Mouse (Mus musculus) embryonic facial prominence, embryonic 13.5 days (tissue): ENCODE measurements around the gene Hdac7. TPM values are rescaled to one million over a fixed set of nuclear protein-coding genes. Genes with fewer than 3 reads are reported as not detected.

Experiments
- ATAC-seq: fragments of 200-750 bp; cut with Nextera tagmentation; 2 replicates; pipeline ENCODE4 v1.8.0; 2017; ENCODE audit warnings: low read depth; ENCODE audit not compliant: insufficient number of reproducible peaks, insufficient read depth, low FRiP score, low TSS enrichment
- H3K27ac ChIP-seq: fragments of 300-500 bp; sonication (generic); 2 replicates; pipeline ENCODE4 v1.5.1; 2015; ENCODE audit warnings: moderate library complexity, mild to moderate bottlenecking, inconsistent platforms
- H3K27me3 ChIP-seq: fragments of 300-500 bp; sonication (generic); 2 replicates; pipeline ENCODE4 v1.6.1; 2015; ENCODE audit warnings: mild to moderate bottlenecking, inconsistent platforms
- H3K36me3 ChIP-seq: fragments of 300-500 bp; sonication (generic); 2 replicates; pipeline ENCODE4 v1.6.1; 2015; ENCODE audit warnings: mild to moderate bottlenecking, inconsistent platforms
- H3K4me1 ChIP-seq: fragments of 300-500 bp; sonication (generic); 2 replicates; pipeline ENCODE4 v1.6.1; 2015; ENCODE audit warnings: inconsistent platforms
- H3K4me2 ChIP-seq: fragments of 300-500 bp; sonication (generic); 2 replicates; pipeline ENCODE4 v1.6.1; 2015; ENCODE audit warnings: moderate library complexity, mild to moderate bottlenecking, inconsistent platforms
- H3K4me3 ChIP-seq: fragments of 300-500 bp; sonication (generic); 2 replicates; pipeline ENCODE4 v1.5.1; 2015; ENCODE audit warnings: mild to moderate bottlenecking, inconsistent platforms
- H3K9ac ChIP-seq: fragments of 300-500 bp; sonication (generic); 2 replicates; pipeline ENCODE4 v1.6.1; 2015; ENCODE audit warnings: mild to moderate bottlenecking, inconsistent platforms
- H3K9me3 ChIP-seq: fragments of 300-500 bp; sonication (generic); 2 replicates; pipeline ENCODE4 v1.6.1; 2016; ENCODE audit warnings: inconsistent platforms
- WGBS: fragments of 180-500 bp; shearing (Covaris S2); methylation state at CpG from one replicate; pipeline ENCODE4 v1.1.7; 2015; ENCODE audit warnings: mixed read lengths; 5-methylcytosine and 5-hydroxymethylcytosine counted together
- polyA plus RNA-seq: library from polyadenylated mRNA; unstranded; fragments of >200 nt; fragmentation: Nextera tagmentation; extraction: Ambion mirVana; gene quantifications from 2 replicates; pipeline ENCODE4 v1.2.1, GENCODE M21; 2015

The Hdac7 gene
- polyA plus RNA-seq, 1 experiment from 2014 or later, result 32.4 TPM

- Histone ChIP-seq H3K4me1 (peaks cover 11% of the 10 kb centered on the region), H3K9ac (no peak overlapping the region), H3K27me3 (peaks cover 13% of the 10 kb centered on the region), H3K4me3 (no peak overlapping the region), H3K9me3 (no peaks in the 10 kb centered on the region), H3K36me3 (no peaks in the 10 kb centered on the region), H3K27ac (no peak overlapping the region), H3K4me2 (no peak overlapping the region)
- WGBS, result 70% methylated on average over 5 of the region's 5 CpGs
- no peak for ATAC-seq
These were observed 83.3 kb downstream of the Hdac7 start for GRCm38 (mm10) chr15:97760952-97761351.

GRCm38 (mm10) chr15:97760006-97760405 lies 84.3 kb downstream of the Hdac7 start:
- no peak overlapping the region for H3K9ac ChIP-seq
- H3K27ac ChIP-seq, result no peak overlapping the region
- H3K27me3 ChIP-seq, result peaks cover 6% of the 10 kb centered on the region
- WGBS, result 91% methylated on average over 9 of the region's 9 CpGs
- peaks cover 20% of the 10 kb centered on the region for H3K4me1 ChIP-seq
- no peaks in the 10 kb centered on the region for H3K36me3 ChIP-seq
- H3K4me2 ChIP-seq, result no peak overlapping the region
- H3K9me3 ChIP-seq, result no peaks in the 10 kb centered on the region
- ATAC-seq, result no peak
- no peak overlapping the region for H3K4me3 ChIP-seq

- H3K4me3 ChIP-seq, result no peak overlapping the region
- H3K9ac ChIP-seq, result no peak overlapping the region; the same call in 1 of the 2 replicates
- H3K4me2 ChIP-seq, result no peak overlapping the region
- H3K9me3 ChIP-seq, result no peaks in the 10 kb centered on the region
- no peaks in the 10 kb centered on the region; the same call in 1 of the 2 replicates for H3K27me3 ChIP-seq
- H3K27ac ChIP-seq, result no peak overlapping the region
- H3K4me1 ChIP-seq, result peaks cover 31% of the 10 kb centered on the region
- no peaks in the 10 kb centered on the region for H3K36me3 ChIP-seq
- no peak for ATAC-seq
- WGBS, result 41% methylated on average over 8 of the region's 8 CpGs
These were observed 88.9 kb downstream of the Hdac7 start for GRCm38 (mm10) chr15:97755361-97755760.

- no peaks in the 10 kb centered on the region for H3K9me3 ChIP-seq
These were observed 89.8 kb downstream of the Hdac7 start for GRCm38 (mm10) chr15:97754476-97754875.

GRCm38 (mm10) chr15:97752491-97752890 lies 91.8 kb downstream of the Hdac7 start:
- Histone ChIP-seq H3K9me3 (no peaks in the 10 kb centered on the region), H3K27ac (no peak overlapping the region), H3K27me3 (no peaks in the 10 kb centered on the region; the same call in 1 of the 2 replicates), H3K4me1 (peaks cover 41% of the 10 kb centered on the region), H3K4me2 (no peak overlapping the region), H3K36me3 (no peaks in the 10 kb centered on the region), H3K4me3 (no peak overlapping the region), H3K9ac (no peak overlapping the region)
- 95% methylated on average over 5 of the region's 5 CpGs for WGBS
- no peak for ATAC-seq

More at GRCm38 (mm10) chr15:97754476-97754875, 89.8 kb downstream of the Hdac7 start:
- Histone ChIP-seq H3K27me3 (no peaks in the 10 kb centered on the region; the same call in 1 of the 2 replicates), H3K4me1 (peaks cover 40% of the 10 kb centered on the region), H3K4me2 (no peak overlapping the region), H3K9ac (no peak overlapping the region), H3K36me3 (no peaks in the 10 kb centered on the region), H3K27ac (peak overlapping the region; percentile 44; the same call in 1 of the 2 replicates), H3K4me3 (no peak overlapping the region)
- WGBS, result 47% methylated on average over 6 of the region's 6 CpGs
- no peak for ATAC-seq

GRCm38 (mm10) chr15:97751676-97752075 lies 92.6 kb downstream of the Hdac7 start:
- no peak overlapping the region for H3K27ac ChIP-seq
- 74% methylated on average over 2 of the region's 2 CpGs for WGBS
- no peaks in the 10 kb centered on the region for H3K9me3 ChIP-seq
- H3K4me3 ChIP-seq, result no peak overlapping the region
- no peak for ATAC-seq
- 0 out of 2 replicates have a peak, but pooled peaks cover 5% of the 10 kb centered on the region for H3K36me3 ChIP-seq
- no peak overlapping the region for H3K4me2 ChIP-seq
- no peak overlapping the region for H3K9ac ChIP-seq
- H3K4me1 ChIP-seq, result peaks cover 41% of the 10 kb centered on the region
- H3K27me3 ChIP-seq, result no peaks in the 10 kb centered on the region; the same call in 1 of the 2 replicates

GRCm38 (mm10) chr15:97750697-97751096 lies 93.6 kb downstream of the Hdac7 start:
- Histone ChIP-seq H3K4me3 (no peak overlapping the region), H3K4me2 (peak overlapping the region; percentile 9; the same call in 1 of the 2 replicates), H3K36me3 (0 out of 2 replicates have a peak, but pooled peaks cover 5% of the 10 kb centered on the region), H3K27me3 (no peaks in the 10 kb centered on the region), H3K9me3 (no peaks in the 10 kb centered on the region), H3K9ac (0 out of 2 replicates have a peak overlapping the region, but pooled peaks have one; percentile 21), H3K4me1 (peaks cover 37% of the 10 kb centered on the region), H3K27ac (peak overlapping the region; percentile 73)
- peak; percentile 69 for ATAC-seq
- 17% methylated on average over 12 of the region's 12 CpGs for WGBS

GRCm38 (mm10) chr15:97749841-97750240 lies 94.5 kb downstream of the Hdac7 start:
- no peak for ATAC-seq
- Histone ChIP-seq H3K36me3 (0 out of 2 replicates have a peak, but pooled peaks cover 5% of the 10 kb centered on the region), H3K27me3 (no peaks in the 10 kb centered on the region), H3K27ac (peak overlapping the region; percentile 73), H3K4me1 (peaks cover 36% of the 10 kb centered on the region), H3K4me3 (no peak overlapping the region), H3K4me2 (no peak overlapping the region), H3K9ac (no peak overlapping the region), H3K9me3 (no peaks in the 10 kb centered on the region)
- WGBS, result 86% methylated on average over 13 of the region's 13 CpGs

- no peak for ATAC-seq
- no peaks in the 10 kb centered on the region for H3K27me3 ChIP-seq
- WGBS, result 89% methylated on average over 9 of the region's 9 CpGs
- H3K4me1 ChIP-seq, result peaks cover 34% of the 10 kb centered on the region
- no peak overlapping the region for H3K4me3 ChIP-seq
- H3K9me3 ChIP-seq, result no peaks in the 10 kb centered on the region
- H3K9ac ChIP-seq, result no peak overlapping the region
- no peak overlapping the region for H3K27ac ChIP-seq
- H3K36me3 ChIP-seq, result 0 out of 2 replicates have a peak, but pooled peaks cover 5% of the 10 kb centered on the region
- no peak overlapping the region for H3K4me2 ChIP-seq
These were observed 94.9 kb downstream of the Hdac7 start for GRCm38 (mm10) chr15:97749397-97749796.

- H3K4me2 ChIP-seq, result no peak overlapping the region
- no peak overlapping the region for H3K4me3 ChIP-seq
- no peaks in the 10 kb centered on the region for H3K27me3 ChIP-seq
- 90% methylated on average over 4 of the region's 4 CpGs for WGBS
- peaks cover 30% of the 10 kb centered on the region for H3K4me1 ChIP-seq
- no peak for ATAC-seq
- no peak overlapping the region for H3K9ac ChIP-seq
- H3K9me3 ChIP-seq, result no peaks in the 10 kb centered on the region
- 0 out of 2 replicates have a peak, but pooled peaks cover 5% of the 10 kb centered on the region for H3K36me3 ChIP-seq
- H3K27ac ChIP-seq, result no peak overlapping the region
These were observed 95.3 kb downstream of the Hdac7 start for GRCm38 (mm10) chr15:97748964-97749363.

- H3K27me3 ChIP-seq, result no peaks in the 10 kb centered on the region
- WGBS, result 59% methylated on average over 10 of the region's 10 CpGs
These were observed 96.0 kb downstream of the Hdac7 start for GRCm38 (mm10) chr15:97748309-97748708.

GRCm38 (mm10) chr15:97747486-97747885 lies 96.8 kb downstream of the Hdac7 start:
- Histone ChIP-seq H3K9me3 (no peaks in the 10 kb centered on the region), H3K4me1 (peaks cover 27% of the 10 kb centered on the region), H3K4me2 (no peak overlapping the region), H3K9ac (no peak overlapping the region), H3K27me3 (no peaks in the 10 kb centered on the region), H3K27ac (no peak overlapping the region), H3K36me3 (0 out of 2 replicates have a peak, but pooled peaks cover 5% of the 10 kb centered on the region), H3K4me3 (no peak overlapping the region)
- 86% methylated on average over 4 of the region's 4 CpGs for WGBS
- no peak for ATAC-seq

More at GRCm38 (mm10) chr15:97748309-97748708, 96.0 kb downstream of the Hdac7 start:
- H3K36me3 ChIP-seq, result 0 out of 2 replicates have a peak, but pooled peaks cover 5% of the 10 kb centered on the region
- no peaks in the 10 kb centered on the region for H3K9me3 ChIP-seq
- no peak overlapping the region for H3K9ac ChIP-seq
- H3K4me3 ChIP-seq, result no peak overlapping the region
- H3K4me2 ChIP-seq, result no peak overlapping the region
- no peak for ATAC-seq
- peaks cover 27% of the 10 kb centered on the region for H3K4me1 ChIP-seq
- no peak overlapping the region for H3K27ac ChIP-seq
